Mouse (Mus musculus): ENCODE measurements at regions not wholly inside any gene's neighbourhood (a gene's known extent, or its start where the extent isn't known, plus 50 kb on each side); places are given as distances from the start of the nearest gene placed in this dataset.
"Not testable (repeated sequence)": the region's sequence is repeated elsewhere in the genome, so short reads cannot be mapped to it uniquely, and the experiment has no call there.

GRCm38 (mm10) chr1:14109190-14109482, 1984.0 kb downstream of the 4930444P10Rik start:
- DNase-seq (ENCODE audit: low spot score in 2 of 2) = no peak

DNA sequence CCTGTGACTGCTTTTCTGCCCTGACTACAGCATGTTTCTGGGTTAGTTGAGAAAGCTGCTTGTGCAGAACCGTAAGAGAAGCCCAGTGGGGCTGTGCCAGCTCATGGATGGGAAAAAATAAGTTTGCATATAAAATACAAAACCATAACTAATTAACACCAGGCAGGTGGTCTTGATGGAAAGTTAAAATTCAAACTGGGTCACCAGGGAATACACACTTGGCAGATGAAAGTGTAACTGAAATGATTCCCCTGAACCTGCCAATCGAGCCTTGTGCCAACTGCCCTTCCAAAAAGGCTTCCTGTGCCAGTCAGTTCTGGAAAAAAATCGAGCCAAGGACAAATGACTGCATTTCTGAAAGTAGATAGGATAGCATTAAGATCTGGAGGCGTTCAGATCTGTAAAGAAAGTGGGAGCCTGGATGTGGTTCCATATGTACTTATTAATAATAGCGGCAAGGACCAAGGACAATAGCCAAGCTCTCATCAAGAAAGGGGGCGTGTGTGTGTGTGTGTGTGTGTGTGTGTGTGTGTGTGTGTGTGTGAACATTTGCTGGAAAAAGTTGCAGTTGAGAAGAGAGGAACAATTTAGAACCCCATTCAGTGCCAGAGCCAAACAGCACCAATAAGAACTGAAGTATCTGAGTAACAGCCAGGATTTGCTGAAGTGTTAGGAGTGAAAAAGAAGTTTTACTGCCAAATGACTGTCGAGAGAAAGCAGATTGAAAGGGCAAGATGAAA, 1984.5 kb downstream of the 4930444P10Rik start:
- DNase-seq (ENCODE audit: low spot score in 2 of 2) = peak; percentile 19 to 45

DNA sequence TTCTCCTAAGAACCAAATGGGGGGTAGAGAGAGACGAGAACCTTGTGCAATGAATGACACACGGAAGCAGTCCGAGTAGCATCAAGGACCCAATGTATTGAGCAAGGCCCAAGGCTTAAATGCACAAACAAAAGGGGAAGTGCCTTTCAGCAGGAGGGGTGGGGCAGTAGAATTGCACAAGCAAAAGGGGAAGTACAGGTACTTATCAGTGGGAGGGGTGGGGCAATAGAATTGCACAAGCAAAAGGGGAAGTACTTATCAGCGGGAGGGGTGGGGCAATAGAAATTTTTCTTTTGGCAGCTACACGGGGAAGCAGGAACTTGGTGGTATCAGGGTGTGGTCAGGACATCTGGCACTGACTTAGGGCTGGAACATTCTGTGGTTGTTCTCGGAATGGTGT, 1987.6 kb downstream of the 4930444P10Rik start:
- not testable (repeated sequence) for DNase-seq (ENCODE audit: low spot score in 2 of 2)

GRCm38 (mm10) chr1:14104529-14104928, 1988.6 kb downstream of the 4930444P10Rik start:
- DNase-seq (ENCODE audit: low spot score in 2 of 2) = no peak

DNA sequence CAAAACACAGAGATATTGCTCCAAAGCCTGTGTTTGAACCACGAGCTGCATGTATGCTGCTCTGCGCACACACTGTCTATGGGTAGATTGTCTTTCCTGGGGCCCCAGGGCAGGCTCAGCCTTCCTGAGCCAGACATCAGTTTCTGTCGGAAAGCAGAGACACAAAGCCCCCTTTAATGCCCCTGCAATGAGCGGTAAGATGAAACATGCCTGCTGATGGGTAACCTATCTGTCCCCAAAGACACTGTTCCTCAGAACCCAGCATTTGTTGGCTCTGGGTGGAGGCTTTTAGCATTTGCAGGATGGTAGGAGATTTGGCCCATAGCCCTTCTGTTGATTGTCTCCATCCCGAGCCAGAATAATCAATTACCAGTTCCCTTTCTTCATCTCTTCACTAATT, 1994.1 kb downstream of the 4930444P10Rik start:
- DNase-seq (ENCODE audit: low spot score in 2 of 2) = no peak

- no peak for DNase-seq (ENCODE audit: low spot score in 2 of 2)
Observed at GRCm38 (mm10) chr1:14097567-14098228, 1995.4 kb downstream of the 4930444P10Rik start.

DNA sequence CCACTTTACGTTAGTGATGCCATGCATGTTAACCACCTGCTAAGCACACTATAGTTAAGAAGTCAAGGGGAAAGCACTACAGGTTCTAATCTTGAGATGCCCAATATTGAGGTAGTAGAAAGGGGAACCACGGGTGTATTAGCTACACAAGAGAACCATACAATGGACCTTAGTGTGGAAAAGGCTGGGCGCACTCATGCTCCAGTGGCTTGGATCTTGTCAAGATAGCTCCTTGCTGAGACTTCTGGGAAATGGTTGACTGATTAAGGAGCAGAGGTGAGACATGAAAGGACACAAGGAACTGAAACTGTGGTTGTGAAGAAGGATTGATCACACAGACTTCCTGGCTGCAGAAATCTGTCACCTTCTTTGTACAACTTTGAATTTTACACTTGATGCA, 2028.3 kb downstream of the 4930444P10Rik start:
- no peak for DNase-seq (ENCODE audit: low spot score in 2 of 2)

- DNase-seq (ENCODE audit: low spot score in 2 of 2) = no peak
Observed at GRCm38 (mm10) chr1:14036163-14036562, 2057.0 kb downstream of the 4930444P10Rik start.

GRCm38 (mm10) chr1:14011484-14011883, 2081.6 kb downstream of the 4930444P10Rik start:
- DNase-seq (ENCODE audit: low spot score in 2 of 2) = no peak

DNA sequence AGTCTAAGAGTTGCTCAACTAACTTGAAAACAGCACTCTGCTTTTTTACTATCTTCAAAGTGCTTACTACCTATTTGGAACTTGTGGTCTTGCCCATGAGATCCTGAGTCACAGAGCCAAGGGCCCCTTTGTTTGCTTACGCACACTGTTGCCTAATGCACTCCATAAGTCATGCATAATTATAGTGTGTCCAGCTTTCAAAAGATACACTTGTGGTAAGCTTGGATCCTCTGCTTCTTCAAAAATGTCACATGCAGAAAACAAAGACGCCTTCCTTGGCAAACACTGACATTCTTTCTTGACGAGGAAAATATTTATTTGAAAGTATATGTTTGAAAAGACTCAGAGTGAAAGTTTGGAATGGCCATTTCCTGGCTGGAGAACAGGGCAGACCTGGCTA, 2082.3 kb downstream of the 4930444P10Rik start:
- DNase-seq (ENCODE audit: low spot score in 2 of 2) = no peak

GRCm38 (mm10) chr1:14002550-14002949, 2090.6 kb downstream of the 4930444P10Rik start:
- DNase-seq (ENCODE audit: low spot score in 2 of 2) = no peak

- DNase-seq (ENCODE audit: low spot score in 2 of 2) = no peak
Observed at GRCm38 (mm10) chr1:14001431-14001830, 2091.7 kb downstream of the 4930444P10Rik start.

GRCm38 (mm10) chr1:14000605-14001395, 2092.3 kb downstream of the 4930444P10Rik start:
- no peak for DNase-seq (ENCODE audit: low spot score in 2 of 2)

GRCm38 (mm10) chr1:13998178-13998708, 2094.9 kb downstream of the 4930444P10Rik start:
- DNase-seq (ENCODE audit: low spot score in 2 of 2) = no peak

- DNase-seq (ENCODE audit: low spot score in 2 of 2) = no peak
Observed at GRCm38 (mm10) chr1:13993825-13994509, 2099.2 kb downstream of the 4930444P10Rik start.

DNA sequence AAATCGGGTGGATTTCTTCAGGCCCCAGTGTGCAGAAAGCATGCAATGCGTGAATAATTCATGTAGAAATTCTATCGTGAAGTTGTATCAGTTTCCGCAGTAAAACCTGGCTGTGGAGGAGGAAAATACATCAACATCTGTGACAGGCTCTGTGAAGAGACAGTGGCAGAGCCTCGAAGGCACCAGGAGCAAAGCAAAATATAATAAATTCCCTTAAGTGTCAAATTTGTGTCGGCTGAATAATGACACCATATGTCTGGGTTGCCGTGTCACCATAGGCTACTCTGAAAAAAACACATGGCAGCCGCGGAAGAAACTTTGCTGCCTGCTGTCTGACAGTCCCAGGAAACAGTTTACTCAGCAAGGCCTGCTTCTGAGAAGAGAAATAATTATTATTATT, 2100.1 kb downstream of the 4930444P10Rik start:
- no peak for DNase-seq (ENCODE audit: low spot score in 2 of 2)

GRCm38 (mm10) chr1:13989360-13989759, 2103.8 kb downstream of the 4930444P10Rik start:
- no peak for DNase-seq (ENCODE audit: low spot score in 2 of 2)

DNA sequence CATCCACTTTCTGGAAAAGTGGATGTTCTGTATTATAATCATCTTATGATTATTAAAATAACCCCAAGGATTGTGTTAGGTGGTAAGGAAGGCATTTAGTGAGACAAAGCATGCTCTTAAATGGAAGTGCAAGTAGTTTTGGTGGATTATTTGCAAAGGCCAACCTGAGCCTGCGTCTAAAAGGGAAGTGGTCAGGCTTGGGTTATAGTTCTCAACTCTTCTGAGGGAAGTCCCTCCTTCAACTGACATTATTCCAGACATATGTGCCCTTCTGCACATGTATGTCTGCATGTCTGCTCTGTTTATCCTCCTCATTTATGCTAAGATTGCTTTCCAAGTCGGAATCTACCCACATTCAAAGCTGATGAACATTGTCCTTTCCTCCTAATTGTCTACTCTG, 2108.3 kb downstream of the 4930444P10Rik start:
- no peak for DNase-seq (ENCODE audit: low spot score in 2 of 2)

DNA sequence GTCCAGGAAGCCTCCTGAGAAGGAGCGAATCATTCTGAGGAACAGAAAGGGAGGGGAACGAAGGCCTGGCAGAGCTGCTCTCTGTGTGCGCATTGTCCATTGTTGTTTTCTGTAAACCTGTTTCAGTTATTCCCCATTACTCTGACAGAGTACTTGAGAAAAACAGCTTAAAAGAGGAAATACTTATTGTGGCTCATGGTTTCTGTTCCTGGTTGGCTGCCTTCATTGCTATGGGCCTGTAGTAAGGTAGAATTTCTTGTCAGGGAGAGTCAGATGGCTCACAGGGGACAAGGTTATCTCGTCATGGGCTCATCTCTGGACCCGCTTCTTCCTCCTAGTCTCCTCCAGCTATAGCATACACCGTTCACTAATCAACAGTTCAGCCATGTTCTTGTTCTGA, 2112.9 kb downstream of the 4930444P10Rik start:
- DNase-seq (ENCODE audit: low spot score in 2 of 2) = no peak

DNA sequence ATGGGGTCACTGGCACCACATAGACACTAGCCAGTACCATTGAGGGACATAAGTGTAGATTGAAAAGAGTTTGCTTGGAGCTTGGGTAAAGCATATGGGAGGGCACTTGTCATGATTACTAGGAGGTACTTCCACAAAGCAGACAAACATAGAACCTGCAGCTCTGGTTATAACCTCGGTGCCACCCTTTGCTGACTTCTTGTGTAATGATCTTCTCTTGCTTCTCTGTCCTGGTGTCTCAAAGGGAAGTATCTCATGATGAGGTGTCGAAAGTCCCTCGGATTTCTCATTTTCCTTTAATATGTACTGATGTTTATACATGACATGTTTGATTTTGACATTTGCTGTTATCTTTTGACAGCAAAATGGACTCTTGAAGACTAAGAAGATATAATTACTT, 2114.5 kb downstream of the 4930444P10Rik start:
- DNase-seq (ENCODE audit: low spot score in 2 of 2) = no peak

DNA sequence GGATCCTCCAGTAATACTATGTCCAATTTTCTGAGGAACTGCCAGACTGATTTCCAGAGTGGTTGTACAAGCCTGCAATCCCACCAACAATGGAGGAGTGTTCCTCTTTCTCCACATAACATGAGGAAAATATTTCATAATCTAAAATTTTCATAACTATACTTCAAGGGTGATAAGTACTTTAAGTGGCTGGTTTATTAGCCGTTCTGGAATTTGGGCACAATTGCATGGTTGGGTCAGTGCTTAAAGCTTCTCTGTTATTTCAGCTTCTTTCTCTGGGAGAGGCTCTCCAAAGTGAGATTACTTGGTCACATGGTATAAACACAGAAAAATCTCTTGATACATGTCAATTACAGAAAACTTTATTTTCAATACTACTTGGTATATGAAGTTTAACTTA, 2115.9 kb downstream of the 4930444P10Rik start:
- DNase-seq (ENCODE audit: low spot score in 2 of 2) = no peak

DNA sequence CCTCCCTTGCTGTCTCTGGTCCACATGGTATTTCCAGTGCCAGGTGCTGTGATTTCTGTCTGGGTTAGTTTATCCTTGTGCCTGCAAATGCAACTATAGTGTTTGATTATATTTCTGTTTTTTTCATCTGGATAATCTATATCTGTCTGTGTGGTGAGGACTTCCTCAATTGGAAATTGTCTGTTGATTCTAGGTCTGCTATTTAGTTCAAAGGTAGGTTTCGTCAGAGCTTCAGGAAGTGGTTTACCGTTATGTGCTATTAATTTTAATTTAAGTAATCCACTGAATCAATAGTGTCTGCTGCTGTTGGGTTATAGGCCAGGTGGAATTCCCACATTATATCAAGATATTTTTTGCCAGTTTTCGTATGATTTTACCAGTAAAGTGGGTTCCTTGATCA, 2143.9 kb downstream of the 4930444P10Rik start:
- DNase-seq (ENCODE audit: low spot score in 2 of 2) = no peak
